Mouse (Mus musculus) testis, adult 2 months (tissue): ENCODE measurements at regions not wholly inside any gene's neighbourhood (a gene's known extent, or its start where the extent isn't known, plus 50 kb on each side); places are given as distances from the start of the nearest gene placed in this dataset.

Experiments used
- CTCF ChIP-seq: fragments of 200-500 bp; IDR thresholded peaks from 2 replicates; pipeline ENCODE4 v1.5.1; 2012; ENCODE audit warnings: low read depth, mild to moderate bottlenecking, inconsistent platforms, low read length, moderate library complexity; ENCODE audit not compliant: control insufficient read depth, insufficient read depth, insufficient replicate concordance
- POLR2A ChIP-seq: fragments of 200-500 bp; IDR thresholded peaks from 2 replicates; pipeline ENCODE4 v1.6.1; 2012; ENCODE audit warnings: low read depth, mild to moderate bottlenecking, inconsistent platforms, low read length, moderate library complexity; ENCODE audit not compliant: control insufficient read depth

DNA sequence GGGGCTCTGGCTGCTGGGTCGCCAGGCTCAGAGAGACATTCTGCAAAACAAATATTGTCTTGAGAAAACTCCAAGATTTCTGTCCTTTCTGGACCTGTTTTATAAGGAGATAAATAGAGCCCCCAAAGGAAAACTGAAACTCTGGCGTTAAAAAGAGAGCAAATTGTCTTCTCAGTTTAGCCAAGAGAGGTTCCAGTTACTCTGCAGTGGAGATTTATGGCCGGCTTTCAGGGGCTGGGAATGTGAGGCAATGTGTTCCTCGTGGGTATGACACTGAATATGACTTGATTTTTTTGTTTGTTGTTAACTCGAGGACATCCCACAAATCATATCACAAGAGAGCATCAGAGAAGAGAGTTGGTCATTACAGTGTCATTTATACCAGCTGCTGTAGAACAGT is 88.2 kb upstream of the Lifr start:
- TF ChIP-seq CTCF (no peak), POLR2A (no peak)
